Mouse (Mus musculus): Measurements from ENCODE around the gene Znhit6. TPM values are rescaled to one million over a fixed set of nuclear protein-coding genes. Genes with fewer than 3 reads are reported as not detected.

The Znhit6 gene
- polyA plus RNA-seq, 1 experiment from 2014 or later, result 21.1 TPM

DNA sequence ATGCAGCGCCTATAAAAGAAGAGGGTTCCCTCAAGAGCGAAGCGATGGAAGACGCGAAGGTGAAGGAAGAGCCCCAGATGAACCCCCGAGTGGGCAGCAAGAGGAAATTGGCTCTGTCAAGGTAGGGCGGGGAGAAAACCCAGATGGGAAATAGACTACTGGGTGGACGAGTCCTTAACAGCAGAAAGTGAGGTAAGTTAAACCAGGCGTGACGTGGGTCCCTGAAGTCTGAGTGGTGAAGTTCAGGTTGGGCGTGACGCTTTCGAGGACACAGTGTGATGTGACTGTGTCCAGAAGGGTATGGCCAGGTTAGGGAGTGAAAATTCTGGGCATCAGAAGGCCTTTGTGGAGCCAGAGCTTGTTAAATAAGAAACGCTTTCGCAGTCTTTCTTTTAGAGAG is 871 bp downstream of the Znhit6 start:
- 28% methylated on average over 15 of the region's 15 CpGs for WGBS

DNA sequence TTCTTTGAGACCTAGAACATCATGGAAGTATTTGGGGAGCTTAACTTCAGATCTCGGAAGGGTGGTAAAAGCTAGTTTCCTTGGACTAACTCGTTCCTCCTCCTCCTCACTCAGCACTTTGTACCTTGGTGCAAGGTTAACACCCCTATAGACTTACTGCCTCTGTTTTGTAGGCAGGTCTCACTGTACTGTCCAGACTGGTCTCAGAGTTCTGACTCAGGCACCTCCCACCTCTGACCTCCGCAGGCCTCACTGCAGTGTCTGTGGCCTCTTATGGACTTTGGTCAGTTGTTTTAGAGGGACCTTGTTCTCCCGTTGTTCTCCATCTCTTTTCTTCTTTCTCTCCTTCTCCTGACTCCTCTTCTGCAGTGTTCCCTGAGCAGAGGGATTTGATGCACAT is 7.0 kb downstream of the Znhit6 start:
- Histone ChIP-seq H3K9me3 (replicated peaks) (no peaks in the 10 kb centered on the region), H3K36me3 (peaks cover 59% of the 10 kb centered on the region), H3K27me3 (no peaks in the 10 kb centered on the region), H3K9ac (no peak overlapping the region), H3K27ac (no peak overlapping the region), H3K4me2 (no peak overlapping the region), H3K4me1 (replicated peaks) (no peaks in the 10 kb centered on the region), H3K4me3 (no peak overlapping the region)
- no peak for ATAC-seq (replicated peaks; ENCODE audit: insufficient number of reproducible peaks, insufficient read depth, low FRiP score, low read depth)
- 83% methylated on average over 4 of the region's 4 CpGs for whole genome bisulfite sequencing

More for the DNA sequence above, 871 bp downstream of the Znhit6 start:
- peak overlapping the region; percentile 74 for H3K9ac ChIP-seq
- no peak overlapping the region for H3K27ac ChIP-seq
- peaks cover 11% of the 10 kb centered on the region for H3K4me1 ChIP-seq (replicated peaks)
- H3K4me2 ChIP-seq, result peak overlapping the region; percentile 81
- H3K27me3 ChIP-seq, result no peaks in the 10 kb centered on the region
- H3K4me3 ChIP-seq, result peak overlapping the region; percentile 83
- peaks cover 28% of the 10 kb centered on the region for H3K36me3 ChIP-seq
- ATAC-seq (replicated peaks; ENCODE audit: insufficient number of reproducible peaks, insufficient read depth, low FRiP score, low read depth), result no peak
- H3K9me3 ChIP-seq (replicated peaks), result no peaks in the 10 kb centered on the region

DNA sequence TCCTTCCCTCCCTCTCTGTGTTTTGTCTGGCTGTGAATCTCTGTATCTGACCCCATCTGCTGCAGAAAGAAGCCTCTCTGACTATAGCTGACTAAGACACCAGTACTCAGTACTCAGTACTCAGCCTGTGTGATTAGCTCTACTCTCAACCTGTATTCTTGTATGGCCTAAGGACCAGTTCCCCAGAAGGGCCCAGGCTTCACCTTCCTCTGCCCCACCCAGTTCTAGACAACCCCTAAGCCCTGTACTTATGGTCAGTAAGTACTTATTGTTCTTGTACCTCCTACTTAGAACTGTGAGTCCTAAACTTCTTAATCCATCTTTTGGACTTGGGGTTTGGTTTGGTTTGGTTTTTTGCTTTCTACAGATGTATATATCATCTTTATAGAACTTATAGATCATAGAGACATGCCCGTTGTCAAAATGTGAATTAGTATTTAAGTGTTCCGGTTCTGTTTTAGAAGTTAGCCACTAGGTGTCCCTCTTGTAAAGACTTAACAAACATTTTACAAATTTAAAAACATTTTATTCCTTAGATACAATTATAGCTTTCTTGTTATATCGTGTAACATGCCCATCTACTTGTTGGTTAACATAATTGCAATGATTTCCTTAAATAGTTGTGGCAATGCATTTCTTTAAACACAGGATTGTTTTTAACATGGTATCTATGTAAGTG is 7.7 kb downstream of the Znhit6 start:
- Histone ChIP-seq H3K4me2 (no peak overlapping the region), H3K36me3 (peaks cover 53% of the 10 kb centered on the region), H3K9ac (no peak overlapping the region), H3K27me3 (no peaks in the 10 kb centered on the region), H3K4me3 (no peak overlapping the region), H3K27ac (no peak overlapping the region), H3K9me3 (replicated peaks) (no peaks in the 10 kb centered on the region), H3K4me1 (replicated peaks) (no peaks in the 10 kb centered on the region)
- 55% methylated on average over 3 of the region's 3 CpGs for WGBS
- ATAC-seq (replicated peaks; ENCODE audit: insufficient number of reproducible peaks, insufficient read depth, low FRiP score, low read depth), result no peak

DNA sequence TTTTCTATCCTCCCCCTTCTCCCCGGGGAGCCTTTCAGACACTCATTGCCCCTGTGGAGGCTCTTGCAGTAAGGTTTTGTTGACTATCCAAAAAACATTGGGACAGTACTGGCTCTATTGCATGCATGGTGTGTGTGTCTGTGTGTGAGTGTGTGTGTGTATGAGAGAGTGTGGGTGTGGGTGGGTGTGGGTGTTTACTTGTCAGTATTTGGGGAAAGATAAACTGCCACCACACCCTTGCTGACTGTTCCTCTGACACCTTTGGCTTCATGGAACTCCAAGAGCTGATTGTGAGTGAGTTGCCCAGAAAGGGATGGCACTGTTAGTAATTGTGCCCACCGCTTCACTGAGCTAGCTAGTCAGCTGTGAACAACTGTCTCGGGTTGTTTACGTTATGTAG is 14.6 kb downstream of the Znhit6 start:
- H3K4me3 ChIP-seq, result no peak overlapping the region
- peaks cover 52% of the 10 kb centered on the region for H3K36me3 ChIP-seq
- no peak overlapping the region for H3K27ac ChIP-seq
- no peaks in the 10 kb centered on the region for H3K4me1 ChIP-seq (replicated peaks)
- H3K9me3 ChIP-seq (replicated peaks), result no peaks in the 10 kb centered on the region
- H3K27me3 ChIP-seq, result no peaks in the 10 kb centered on the region
- ATAC-seq (replicated peaks; ENCODE audit: insufficient number of reproducible peaks, insufficient read depth, low FRiP score, low read depth), result no peak
- H3K4me2 ChIP-seq, result no peak overlapping the region
- no peak overlapping the region for H3K9ac ChIP-seq
- whole genome bisulfite sequencing, result 95% methylated on average over 4 of the region's 4 CpGs

GRCm38 (mm10) chr3:145591841-145592542 is 16.0 kb downstream of the Znhit6 start:
- H3K9me3 ChIP-seq (replicated peaks), result no peaks in the 10 kb centered on the region
- ATAC-seq (replicated peaks; ENCODE audit: insufficient number of reproducible peaks, insufficient read depth, low FRiP score, low read depth), result no peak
- no peak overlapping the region for H3K9ac ChIP-seq
- 87% methylated on average over 6 of the region's 6 CpGs for WGBS
- no peaks in the 10 kb centered on the region for H3K27me3 ChIP-seq
- no peak overlapping the region for H3K4me3 ChIP-seq
- H3K4me1 ChIP-seq (replicated peaks), result no peaks in the 10 kb centered on the region
- peaks cover 45% of the 10 kb centered on the region for H3K36me3 ChIP-seq
- H3K27ac ChIP-seq, result no peak overlapping the region
- no peak overlapping the region for H3K4me2 ChIP-seq

GRCm38 (mm10) chr3:145595354-145595753 is 19.3 kb downstream of the Znhit6 start:
- H3K4me3 ChIP-seq, result no peak overlapping the region
- ATAC-seq (replicated peaks; ENCODE audit: insufficient number of reproducible peaks, insufficient read depth, low FRiP score, low read depth), result no peak
- H3K9me3 ChIP-seq (replicated peaks), result no peaks in the 10 kb centered on the region
- H3K4me1 ChIP-seq (replicated peaks), result no peaks in the 10 kb centered on the region
- H3K4me2 ChIP-seq, result no peak overlapping the region
- no peak overlapping the region for H3K9ac ChIP-seq
- 89% methylated on average over 6 of the region's 6 CpGs for WGBS
- H3K27me3 ChIP-seq, result no peaks in the 10 kb centered on the region
- H3K27ac ChIP-seq, result no peak overlapping the region
- H3K36me3 ChIP-seq, result peaks cover 51% of the 10 kb centered on the region

DNA sequence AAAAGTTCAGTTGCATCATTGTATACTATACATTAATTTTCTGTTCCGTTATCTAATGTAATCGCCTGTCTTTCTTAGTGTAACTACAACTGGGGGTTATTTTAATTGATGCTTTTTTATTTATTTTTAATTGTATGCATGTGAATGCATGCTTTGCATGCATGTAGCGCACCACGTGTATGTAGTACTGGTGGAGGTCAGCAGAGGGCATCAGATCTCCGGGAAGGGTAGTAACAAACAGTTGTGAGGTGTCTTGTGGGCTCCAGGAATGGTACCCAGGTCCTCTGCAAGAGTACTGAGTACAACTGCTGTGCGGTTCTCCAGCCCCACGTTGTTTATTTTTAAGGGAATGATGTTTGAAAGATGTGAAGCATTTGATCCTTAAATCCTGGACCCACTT is 23.1 kb downstream of the Znhit6 start:
- 93% methylated on average over 7 of the region's 7 CpGs for WGBS
- H3K27me3 ChIP-seq, result no peaks in the 10 kb centered on the region
- no peaks in the 10 kb centered on the region for H3K9me3 ChIP-seq (replicated peaks)
- H3K4me2 ChIP-seq, result no peak overlapping the region
- no peak overlapping the region for H3K27ac ChIP-seq
- no peak overlapping the region for H3K4me3 ChIP-seq
- peaks cover 41% of the 10 kb centered on the region for H3K36me3 ChIP-seq
- H3K4me1 ChIP-seq (replicated peaks), result 0 out of 2 replicates have a peak, but pooled peaks cover 7% of the 10 kb centered on the region
- no peak overlapping the region for H3K9ac ChIP-seq
- ATAC-seq (replicated peaks; ENCODE audit: insufficient number of reproducible peaks, insufficient read depth, low FRiP score, low read depth), result no peak

DNA sequence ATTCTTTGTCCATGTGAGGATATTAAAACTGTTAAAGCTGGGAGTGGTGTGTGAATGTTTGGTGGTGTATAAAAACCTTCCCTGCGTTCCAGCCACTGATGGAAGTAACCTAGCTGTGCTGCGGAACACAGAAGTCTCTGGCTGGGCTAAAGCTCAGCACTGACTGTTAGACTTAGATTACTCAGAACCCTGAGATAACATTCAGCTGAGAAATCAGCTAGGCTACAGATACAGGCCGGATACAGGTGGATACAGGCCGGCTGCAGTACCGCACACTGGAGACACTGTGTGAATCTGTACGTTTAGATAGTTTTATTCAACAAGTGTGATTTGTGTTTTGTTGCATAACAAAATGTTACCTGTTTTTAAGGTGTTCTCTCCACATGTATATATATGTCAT is 24.8 kb downstream of the Znhit6 start:
- WGBS, result 62% methylated on average over 6 of the region's 6 CpGs
- 0 out of 2 replicates have a peak, but pooled peaks cover 7% of the 10 kb centered on the region for H3K4me1 ChIP-seq (replicated peaks)
- H3K27ac ChIP-seq, result no peak overlapping the region
- H3K4me2 ChIP-seq, result no peak overlapping the region
- no peaks in the 10 kb centered on the region for H3K9me3 ChIP-seq (replicated peaks)
- H3K36me3 ChIP-seq, result peaks cover 41% of the 10 kb centered on the region
- H3K27me3 ChIP-seq, result no peaks in the 10 kb centered on the region
- no peak overlapping the region for H3K9ac ChIP-seq
- no peak overlapping the region for H3K4me3 ChIP-seq
- ATAC-seq (replicated peaks; ENCODE audit: insufficient number of reproducible peaks, insufficient read depth, low FRiP score, low read depth), result no peak

- 76% methylated on average over 6 of the region's 6 CpGs for WGBS
- ATAC-seq (replicated peaks; ENCODE audit: insufficient number of reproducible peaks, insufficient read depth, low FRiP score, low read depth), result no peak
- Histone ChIP-seq H3K9ac (no peak overlapping the region), H3K4me2 (no peak overlapping the region), H3K4me1 (replicated peaks) (0 out of 2 replicates have a peak, but pooled peaks cover 7% of the 10 kb centered on the region), H3K36me3 (peaks cover 38% of the 10 kb centered on the region), H3K27ac (no peak overlapping the region), H3K9me3 (replicated peaks) (no peaks in the 10 kb centered on the region), H3K27me3 (no peaks in the 10 kb centered on the region), H3K4me3 (no peak overlapping the region)
These were observed 25.3 kb downstream of the Znhit6 start for GRCm38 (mm10) chr3:145601345-145601744.

DNA sequence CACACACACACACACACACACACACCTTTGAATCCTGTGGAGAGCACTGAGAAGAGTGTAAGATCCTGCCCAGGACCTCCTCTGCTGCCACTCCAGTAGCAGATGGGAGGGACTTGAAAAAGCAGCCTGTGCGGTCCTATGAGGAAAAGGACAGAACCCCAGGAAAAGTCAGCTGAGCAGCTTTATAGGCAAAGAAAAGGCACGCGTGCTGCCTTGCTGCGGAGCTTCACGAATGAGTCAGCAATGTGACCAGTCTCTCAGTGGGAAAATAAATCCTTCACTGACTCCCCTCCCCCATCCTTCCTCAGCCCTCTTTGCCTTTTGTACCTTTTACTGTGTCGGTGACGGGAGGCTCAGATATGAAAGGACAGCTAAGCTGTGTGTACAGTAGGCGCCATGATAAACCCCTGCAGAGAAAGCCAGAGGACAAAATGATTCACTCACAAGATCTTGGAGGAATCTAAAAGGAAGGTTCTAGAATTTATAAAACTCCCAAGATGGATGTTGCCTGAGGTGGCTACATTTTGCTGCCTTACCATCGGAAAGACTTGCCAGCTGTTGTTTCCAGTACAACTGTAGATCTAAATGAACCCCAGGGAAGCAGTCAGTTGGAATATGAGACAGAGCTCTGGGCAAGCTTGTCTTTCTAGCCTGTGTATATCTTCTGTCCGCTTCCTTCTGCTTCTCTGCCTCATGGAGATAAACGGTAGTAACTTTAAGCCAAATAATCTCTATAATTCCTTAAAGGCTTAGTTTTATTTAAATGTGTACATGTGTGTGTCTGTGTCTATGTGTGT is 26.6 kb downstream of the Znhit6 start:
- no peaks in the 10 kb centered on the region for H3K9me3 ChIP-seq (replicated peaks)
- no peak overlapping the region for H3K4me2 ChIP-seq
- H3K4me3 ChIP-seq, result no peak overlapping the region
- no peaks in the 10 kb centered on the region for H3K27me3 ChIP-seq
- no peak overlapping the region for H3K27ac ChIP-seq
- ATAC-seq (replicated peaks; ENCODE audit: insufficient number of reproducible peaks, insufficient read depth, low FRiP score, low read depth), result no peak
- H3K9ac ChIP-seq, result no peak overlapping the region
- H3K36me3 ChIP-seq, result peaks cover 38% of the 10 kb centered on the region
- WGBS, result 58% methylated on average over 11 of the region's 11 CpGs
- 0 out of 2 replicates have a peak, but pooled peaks cover 7% of the 10 kb centered on the region for H3K4me1 ChIP-seq (replicated peaks)

DNA sequence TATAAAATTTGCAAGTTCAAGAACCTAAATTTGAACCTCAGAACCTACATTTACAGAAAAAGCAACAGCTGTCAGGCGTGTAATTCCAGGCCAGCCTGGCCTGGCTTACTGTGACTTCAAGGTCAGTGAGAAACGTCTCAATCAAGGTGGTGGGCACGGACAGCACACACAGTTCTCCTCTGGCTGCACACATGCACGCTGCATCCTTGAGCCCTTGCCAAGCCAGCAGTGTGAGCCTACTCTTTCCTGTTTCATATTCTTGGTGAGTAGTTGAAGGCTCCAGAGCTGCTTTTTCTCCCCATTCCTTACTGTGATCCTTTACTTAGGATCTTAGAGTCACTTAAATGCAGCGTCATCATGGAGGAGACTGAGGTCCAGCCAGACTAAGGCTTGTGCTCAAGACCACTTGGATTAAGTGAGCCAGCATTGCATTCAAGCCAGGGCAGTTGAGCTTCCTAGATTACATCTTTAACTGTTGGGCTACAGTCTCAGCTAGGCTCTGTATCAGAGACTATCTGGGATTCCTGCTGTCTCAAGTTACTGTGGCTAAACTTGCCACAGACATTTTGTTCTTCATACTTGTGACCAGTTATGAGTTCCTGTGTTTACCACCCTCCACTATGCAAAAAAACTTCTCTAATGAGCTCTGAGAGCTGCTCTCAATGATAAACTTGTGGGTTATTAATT is 29.6 kb downstream of the Znhit6 start:
- Histone ChIP-seq H3K4me3 (no peak overlapping the region), H3K27me3 (no peaks in the 10 kb centered on the region), H3K27ac (no peak overlapping the region), H3K9me3 (replicated peaks) (no peaks in the 10 kb centered on the region), H3K36me3 (peaks cover 21% of the 10 kb centered on the region; the same call in 1 of the 2 replicates), H3K4me1 (replicated peaks) (0 out of 2 replicates have a peak, but pooled peaks cover 7% of the 10 kb centered on the region), H3K4me2 (no peak overlapping the region), H3K9ac (no peak overlapping the region)
- no peak for ATAC-seq (replicated peaks; ENCODE audit: insufficient number of reproducible peaks, insufficient read depth, low FRiP score, low read depth)
- 76% methylated on average over 5 of the region's 5 CpGs for WGBS
